Mouse (Mus musculus): Measurements from ENCODE around the gene Pitpnb. TPM values are rescaled to one million over a fixed set of nuclear protein-coding genes. Genes with fewer than 3 reads are reported as not detected.

Gene Pitpnb
- 14.9 and 17.8 TPM in 2 replicates for total RNA-seq (2012; rRNA removed)
- 12.7 and 16.2 TPM in 2 replicates for total RNA-seq (2014; rRNA removed)
- polyA plus RNA-seq (2012; ENCODE audit: insufficient read length, low read depth) = 85.7 and 95.6 TPM in 2 replicates

- dilution Hi-C loops (cut with MboI; ENCODE audit: extremely low pct_ligation_motif_present, extremely low pct_unique_long_range_greater_than_20kb, low sequenced_read_pairs) = no loop called here
Observed at GRCm38 (mm10) chr5:111330417-111331098, at the start of gene Pitpnb. Pitpnb (plus strand) TSS chr5:111330763.

GRCm38 (mm10) chr5:111284420-111285175 is 46.0 kb upstream of the Pitpnb start:
- no peaks in the 10 kb centered on the region for H3K9me3 ChIP-seq (replicated peaks; ENCODE audit: low read length)
- DNase-seq (ENCODE audit: extremely low read depth) = no peak
- H3K4me3 ChIP-seq (replicated peaks in 1 of 3; ENCODE audit: low read depth in 2 of 3, low read length in 2 of 3, poor library complexity in 1 of 3) = no peak overlapping the region
- H3K4me1 ChIP-seq (ENCODE audit: control insufficient read depth in 1 of 2, insufficient read depth in 2 of 2) = no peaks in the 10 kb centered on the region
- H3K27me3 ChIP-seq (replicated peaks) = peaks cover 46% of the 10 kb centered on the region
- H3K79me2 ChIP-seq (replicated peaks; ENCODE audit: control insufficient read depth, extremely low read depth, insufficient read depth, poor library complexity, severe bottlenecking) = no peaks in the 10 kb centered on the region
- H3K4me2 ChIP-seq (ENCODE audit: insufficient read depth, low read depth, poor library complexity, severe bottlenecking) = no peak overlapping the region
- no peaks in the 10 kb centered on the region for H3K36me3 ChIP-seq (replicated peaks in 1 of 2; ENCODE audit: control insufficient read depth in 1 of 2, insufficient read depth in 1 of 2, low read length in 1 of 2)
- no peak overlapping the region for H3K27ac ChIP-seq (ENCODE audit: insufficient read depth, low read depth)
- no peak for TF ChIP-seq MEF2A (IDR thresholded peaks at IDR 0.05; ENCODE audit: borderline replicate concordance, low read depth, low read length)
- TF ChIP-seq MXI1 (IDR thresholded peaks at IDR 0.05; ENCODE audit: low read depth, low read length) = no peak
- no peak for TF ChIP-seq NELFE (IDR thresholded peaks at IDR 0.05; ENCODE audit: low read depth, low read length)
- TF ChIP-seq HCFC1 (IDR thresholded peaks at IDR 0.05; ENCODE audit: low read depth, low read length) = no peak
- TF ChIP-seq ETS1 (conservative IDR thresholded peaks at IDR 0.05; ENCODE audit: low read depth, low read length) = no peak
- TF ChIP-seq TCF12 (IDR thresholded peaks at IDR 0.05; ENCODE audit: low read depth, low read length) = no peak
- no peak for TF ChIP-seq MAFK (IDR thresholded peaks at IDR 0.05; ENCODE audit: insufficient replicate concordance, low read length)
- no peak overlapping the region for H3K9ac ChIP-seq (ENCODE audit: insufficient read depth, low read depth)
- in situ Hi-C loops (cut with MboI; ENCODE audit: low pct_ligation_motif_present, low pct_unique_long_range_greater_than_20kb, low sequenced_read_pairs) = no loop called here
- dilution Hi-C loops (cut with MboI; ENCODE audit: extremely low pct_ligation_motif_present, extremely low pct_unique_long_range_greater_than_20kb, low sequenced_read_pairs) = no loop called here

More at GRCm38 (mm10) chr5:111330417-111331098, at the start of gene Pitpnb:
- Histone ChIP-seq H3K27ac (ENCODE audit: insufficient read depth, low read depth) (no peak within 1 kb of the TSS; the same call in 1 of the 2 replicates), H3K4me1 (ENCODE audit: control insufficient read depth in 1 of 2, insufficient read depth in 2 of 2) (peaks cover 0 to 24% of the 10 kb centered on the region in 2 experiments; a peak in 2 of 4 replicates), H3K4me3 (replicated peaks in 1 of 3; ENCODE audit: low read depth in 2 of 3, low read length in 2 of 3, poor library complexity in 1 of 3) (peak within 1 kb of the TSS; percentile 83 to 100 (median 91)), H3K79me2 (replicated peaks; ENCODE audit: control insufficient read depth, extremely low read depth, insufficient read depth, poor library complexity, severe bottlenecking) (peaks cover 46% of the 10 kb centered on the region), H3K9me3 (replicated peaks; ENCODE audit: low read length) (no peaks in the 10 kb centered on the region), H3K9ac (ENCODE audit: insufficient read depth, low read depth) (peak within 1 kb of the TSS; percentile 97), H3K36me3 (replicated peaks in 1 of 2; ENCODE audit: control insufficient read depth in 1 of 2, insufficient read depth in 1 of 2, low read length in 1 of 2) (peaks cover 0 to 25% of the 10 kb centered on the region in 2 experiments), H3K27me3 (replicated peaks) (no peaks in the 10 kb centered on the region), H3K4me2 (ENCODE audit: insufficient read depth, low read depth, poor library complexity, severe bottlenecking) (peak within 1 kb of the TSS; percentile 90)
- peak; percentile 95 for DNase-seq (ENCODE audit: extremely low read depth)
- TF ChIP-seq ELF1 (IDR thresholded peaks at IDR 0.05; ENCODE audit: low read depth, low read length) = peak; percentile 86
- no peak for TF ChIP-seq MAZ (IDR thresholded peaks at IDR 0.05; ENCODE audit: low read depth, low read length)
- TF ChIP-seq IRF4 (IDR thresholded peaks at IDR 0.05; ENCODE audit: low read depth, low read length) = no peak
- no peak for TF ChIP-seq ETS1 (conservative IDR thresholded peaks at IDR 0.05; ENCODE audit: low read depth, low read length)
- no peak for TF ChIP-seq ZNF384 (IDR thresholded peaks at IDR 0.05; ENCODE audit: low read depth, low read length)
- peak; percentile 99 for TF ChIP-seq POLR2A (IDR thresholded peaks at IDR 0.05; ENCODE audit: low read depth, low read length)
- TF ChIP-seq PAX5 (IDR thresholded peaks at IDR 0.05; ENCODE audit: low read length) = no peak
- no peak for TF ChIP-seq CHD2 (IDR thresholded peaks at IDR 0.05; ENCODE audit: low read length)
- TF ChIP-seq EP300 (IDR thresholded peaks at IDR 0.05; ENCODE audit: low read length) = no peak
- TF ChIP-seq NELFE (IDR thresholded peaks at IDR 0.05; ENCODE audit: low read depth, low read length) = peak; percentile 93
- no peak for TF ChIP-seq ZC3H11A (IDR thresholded peaks at IDR 0.05; ENCODE audit: low read depth, low read length)
- no peak for TF ChIP-seq JUN (IDR thresholded peaks at IDR 0.05; ENCODE audit: insufficient read depth, low read depth, low read length)
- TF ChIP-seq CTCF (conservative IDR thresholded peaks at IDR 0.05 in 1 of 2, IDR thresholded peaks at IDR 0.05 in 1 of 2; ENCODE audit: low read depth in 2 of 2, low read length in 2 of 2) = no peak
- TF ChIP-seq TCF12 (IDR thresholded peaks at IDR 0.05; ENCODE audit: low read depth, low read length) = peak; percentile 76
- TF ChIP-seq MAX (IDR thresholded peaks at IDR 0.05; ENCODE audit: low read length) = peak; percentile 27; the same call in 1 of the 2 replicates
- TF ChIP-seq MYC (IDR thresholded peaks at IDR 0.05; ENCODE audit: low read depth, low read length) = peak; percentile 11; the same call in 1 of the 2 replicates
- TF ChIP-seq SMC3 (IDR thresholded peaks at IDR 0.05; ENCODE audit: low read depth, low read length) = no peak
- TF ChIP-seq NRF1 (IDR thresholded peaks at IDR 0.05; ENCODE audit: low read depth, low read length) = peak; percentile 96
- TF ChIP-seq MEF2A (IDR thresholded peaks at IDR 0.05; ENCODE audit: borderline replicate concordance, low read depth, low read length) = no peak
- no peak for TF ChIP-seq USF2 (conservative IDR thresholded peaks at IDR 0.05; ENCODE audit: low read depth, low read length)
- TF ChIP-seq MXI1 (IDR thresholded peaks at IDR 0.05; ENCODE audit: low read depth, low read length) = peak; percentile 33; the same call in 1 of the 2 replicates
- peak; percentile 72; the same call in 1 of the 2 replicates for TF ChIP-seq POLR2AphosphoS2 (IDR thresholded peaks at IDR 0.05; ENCODE audit: low read depth, low read length)
- TF ChIP-seq UBTF (IDR thresholded peaks at IDR 0.05; ENCODE audit: low read depth, low read length) = no peak
- 0 out of 2 replicates have a peak, but pooled peaks have one; percentile 50 for TF ChIP-seq KAT2A (IDR thresholded peaks at IDR 0.05; ENCODE audit: insufficient replicate concordance, low read length)
- no peak for TF ChIP-seq USF1 (IDR thresholded peaks at IDR 0.05; ENCODE audit: low read depth, low read length)
- no peak for TF ChIP-seq BHLHE40 (IDR thresholded peaks at IDR 0.05; ENCODE audit: low read depth, low read length)
- peak; percentile 71 for TF ChIP-seq HCFC1 (IDR thresholded peaks at IDR 0.05; ENCODE audit: low read depth, low read length)
- peak; percentile 48; the same call in 1 of the 2 replicates for TF ChIP-seq E2F4 (IDR thresholded peaks at IDR 0.05; ENCODE audit: insufficient replicate concordance, low read depth, low read length)
- no peak for TF ChIP-seq ZKSCAN1 (IDR thresholded peaks at IDR 0.05; ENCODE audit: borderline replicate concordance, low read depth, low read length)
- no peak for TF ChIP-seq RCOR1 (conservative IDR thresholded peaks at IDR 0.05; ENCODE audit: low read depth, low read length)
- peak; percentile 74; the same call in 1 of the 2 replicates for TF ChIP-seq SIN3A (IDR thresholded peaks at IDR 0.05; ENCODE audit: low read length)
- TF ChIP-seq GABPA (IDR thresholded peaks at IDR 0.05; ENCODE audit: insufficient replicate concordance, low read depth, low read length) = no peak
- peak; percentile 56; the same call in 1 of the 2 replicates for TF ChIP-seq ZMIZ1 (IDR thresholded peaks at IDR 0.05; ENCODE audit: low read depth, low read length)
- TF ChIP-seq CHD1 (IDR thresholded peaks at IDR 0.05; ENCODE audit: low read depth, low read length) = no peak
- 0 out of 2 replicates have a peak, but pooled peaks have one; percentile 52 for TF ChIP-seq TBP (conservative IDR thresholded peaks at IDR 0.05; ENCODE audit: low read depth, low read length)
- TF ChIP-seq RAD21 (IDR thresholded peaks at IDR 0.05; ENCODE audit: low read depth, low read length) = no peak
- TF ChIP-seq JUND (conservative IDR thresholded peaks at IDR 0.05; ENCODE audit: low read depth, low read length) = no peak
- TF ChIP-seq MAFK (IDR thresholded peaks at IDR 0.05; ENCODE audit: insufficient replicate concordance, low read length) = no peak
- in situ Hi-C loops (cut with MboI; ENCODE audit: low pct_ligation_motif_present, low pct_unique_long_range_greater_than_20kb, low sequenced_read_pairs) = no loop called here
